Mouse (Mus musculus): Measurements from ENCODE around the gene Gm8281. TPM values are rescaled to one million over a fixed set of nuclear protein-coding genes. Genes with fewer than 3 reads are reported as not detected.

Gene Gm8281
- not detected in 2 replicates for polyA plus RNA-seq (2012; rRNA removed; ENCODE audit: low replicate concordance)

GRCm38 (mm10) chr14:5070611-5071490, at the start of gene Gm8281:
TSS of gene Gm8281 (plus strand) at chr14:5071040.

GRCm38 (mm10) chr14:5050329-5050728, 20.5 kb upstream of the Gm8281 start, which contains the start of gene 4930555G01Rik:
TSS of gene 4930555G01Rik (plus strand) at chr14:5050629.

GRCm38 (mm10) chr14:5131219-5131618, 60.4 kb downstream of the Gm8281 start, which contains the start of gene Gm8279:
TSS of gene Gm8279 (plus strand) at chr14:5131519.

Other genes starting within 250 kb of the Gm8281 start
- not detected in 2 replicates for gene Gm3269, start 232.9 kb upstream of the Gm8281 start, polyA plus RNA-seq (2012; rRNA removed; ENCODE audit: low replicate concordance)
- not detected in 2 replicates for gene Gm3264, start 215.5 kb upstream of the Gm8281 start, polyA plus RNA-seq (2012; rRNA removed; ENCODE audit: low replicate concordance)
- not detected in 2 replicates for gene Gm3278, start 178.6 kb upstream of the Gm8281 start, polyA plus RNA-seq (2012; rRNA removed; ENCODE audit: low replicate concordance)
- gene Gm8297, start 87.1 kb upstream of the Gm8281 start, polyA plus RNA-seq (2012; rRNA removed; ENCODE audit: low replicate concordance), result not detected in 2 replicates
- gene Gm3298, start 55.1 kb upstream of the Gm8281 start, polyA plus RNA-seq (2012; rRNA removed; ENCODE audit: low replicate concordance), result not detected in 2 replicates
- not detected in 2 replicates for gene 4930555G01Rik, start 20.4 kb upstream of the Gm8281 start, polyA plus RNA-seq (2012; rRNA removed; ENCODE audit: low replicate concordance)
- not detected in 2 replicates for gene Gm8279, start 60.5 kb downstream of the Gm8281 start, polyA plus RNA-seq (2012; rRNA removed; ENCODE audit: low replicate concordance)
- not detected in 2 replicates for gene Gm3317, start 93.5 kb downstream of the Gm8281 start, polyA plus RNA-seq (2012; rRNA removed; ENCODE audit: low replicate concordance)
- not detected in 2 replicates for gene Gm8271, start 114.8 kb downstream of the Gm8281 start, polyA plus RNA-seq (2012; rRNA removed; ENCODE audit: low replicate concordance)
- not detected in 2 replicates for gene Gm3526, start 189.5 kb downstream of the Gm8281 start, polyA plus RNA-seq (2012; rRNA removed; ENCODE audit: low replicate concordance)